Mouse (Mus musculus): ENCODE measurements around the gene Cntrl.

The Cntrl gene

DNA sequence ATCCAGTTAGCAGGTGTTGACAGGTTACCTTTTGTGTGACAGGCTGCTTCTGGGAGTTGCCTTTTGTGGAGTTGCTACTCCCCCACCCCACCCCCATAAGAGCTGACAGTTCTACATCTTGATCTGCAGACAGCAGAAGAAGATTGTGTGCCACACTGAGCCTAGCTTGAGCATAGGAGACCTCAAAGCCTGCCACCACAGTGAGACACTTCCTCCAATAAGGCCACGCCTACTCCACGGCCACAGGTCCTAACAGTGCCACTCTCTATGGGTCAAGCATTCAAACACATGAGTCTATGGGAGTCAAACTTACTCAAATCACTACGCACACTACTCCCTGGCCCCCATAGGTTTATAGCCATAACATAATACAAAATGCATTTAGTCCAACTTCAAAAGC, 109.4 kb downstream of the Cntrl start:
- DNase-seq (ENCODE audit: low spot score in 2 of 2): no peak

DNA sequence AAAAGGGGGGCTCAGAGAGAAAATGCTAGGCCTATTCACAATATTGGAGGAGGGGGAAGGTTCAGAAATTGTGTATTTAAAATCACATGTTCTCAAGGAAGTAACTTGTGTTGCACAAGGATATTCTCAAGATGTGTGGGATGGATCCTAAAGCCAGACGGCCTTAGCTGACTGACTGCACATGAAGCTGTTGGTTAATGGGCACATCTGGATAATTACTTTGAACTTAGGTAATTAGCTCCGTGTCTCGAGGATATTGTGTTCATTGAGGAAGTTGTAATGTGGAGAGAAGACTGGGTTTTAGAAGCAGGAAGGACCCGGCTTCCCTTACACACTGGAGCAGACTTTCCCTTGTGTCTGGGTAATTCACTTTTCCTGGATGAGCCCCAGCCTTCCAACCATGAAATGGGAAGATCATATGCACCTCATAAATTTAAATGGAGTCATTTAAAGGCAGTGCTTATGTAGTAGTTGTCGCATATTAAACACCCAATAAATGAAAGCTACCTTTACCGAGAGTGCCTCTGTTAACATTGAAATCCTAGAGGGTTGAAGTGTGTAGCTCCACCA, 113.6 kb downstream of the Cntrl start:
- DNase-seq (ENCODE audit: low spot score in 2 of 2): no peak

DNA sequence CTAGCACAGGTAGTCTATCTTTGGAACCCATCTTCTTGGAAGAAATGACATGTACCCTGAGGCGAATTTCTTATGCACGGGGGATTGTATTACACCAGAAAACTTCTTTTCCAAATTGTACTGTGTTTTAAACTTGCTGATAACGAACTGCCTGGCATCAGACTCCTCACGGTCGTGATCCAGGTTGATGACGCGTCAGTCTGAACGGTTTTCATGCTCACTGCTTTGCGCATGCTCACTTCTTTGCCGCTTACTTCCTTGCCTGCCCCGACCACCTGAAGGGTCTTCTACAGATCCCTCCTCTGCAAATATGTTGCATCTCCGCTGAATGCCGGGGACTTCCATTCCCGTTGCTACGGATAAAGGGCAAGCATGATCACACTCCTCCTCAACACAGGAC, 115.0 kb downstream of the Cntrl start:
- no peak for DNase-seq (ENCODE audit: low spot score in 2 of 2)

DNA sequence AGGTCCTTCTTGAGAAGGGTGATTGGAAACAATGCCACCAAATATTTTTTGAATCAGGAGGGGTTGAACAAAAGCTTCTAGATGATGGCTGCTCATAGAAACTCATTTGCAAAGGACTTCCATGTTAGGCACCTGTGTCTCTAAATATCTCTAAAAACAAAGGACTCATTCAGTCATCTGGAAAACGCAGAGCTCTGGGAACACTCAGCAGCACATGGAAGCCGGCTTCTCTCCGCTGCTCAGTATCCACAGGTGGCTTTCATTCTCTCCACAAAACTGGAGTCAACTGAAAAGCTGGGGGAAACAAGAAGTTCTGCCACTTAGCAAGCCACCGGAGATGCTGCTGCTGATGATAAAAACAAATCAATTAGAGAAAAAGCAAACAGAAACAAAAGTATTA, 118.9 kb downstream of the Cntrl start:
- no peak for DNase-seq (ENCODE audit: low spot score in 2 of 2)

Data from left cerebral cortex, adult 9 months (tissue).